Mouse (Mus musculus) cerebellum, adult 2 months (tissue): Measurements from ENCODE around the gene Hsd3b7.
"Not testable (repeated sequence)": the region's sequence is repeated elsewhere in the genome, so short reads cannot be mapped to it uniquely, and the experiment has no call there.

Source experiments
- CTCF ChIP-seq: fragments of 200-500 bp; IDR thresholded peaks from 2 replicates; pipeline ENCODE4 v1.5.1; 2011; ENCODE audit warnings: low read depth, mild to moderate bottlenecking, control low read depth, low read length, moderate library complexity, borderline replicate concordance; ENCODE audit not compliant: insufficient read depth
- POLR2A ChIP-seq: fragments of 200-500 bp; IDR thresholded peaks from 2 replicates; pipeline ENCODE4 v1.6.1; 2011; ENCODE audit warnings: low read length, control low read depth, borderline replicate concordance; ENCODE audit not compliant: insufficient read depth

DNA sequence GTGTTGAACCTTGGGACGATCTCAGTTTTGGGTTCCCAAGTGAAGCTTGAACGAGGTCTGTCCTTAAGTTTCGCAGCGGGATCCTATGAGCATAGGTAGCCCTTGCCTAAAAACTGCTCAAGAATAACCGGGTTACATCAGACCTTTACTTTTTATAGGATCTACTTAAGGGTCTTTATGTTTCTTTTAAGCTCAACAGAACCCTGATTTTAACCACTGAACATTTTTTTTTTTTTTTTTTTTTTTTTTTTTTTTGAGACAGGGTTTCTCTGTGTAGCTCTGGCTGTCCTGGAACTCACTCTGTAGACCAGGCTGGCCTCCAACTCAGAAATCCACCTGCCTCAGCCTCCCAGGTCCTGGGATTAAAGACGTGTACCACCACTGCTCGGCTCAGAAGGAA lies 24.6 kb upstream of the Hsd3b7 start:
- not testable (repeated sequence) for TF ChIP-seq CTCF, POLR2A
